Mouse (Mus musculus) CD4-positive, CD25-positive, alpha-beta regulatory T cell, adult 9 weeks (primary cell): ENCODE data around the gene Olfr373. TPM values are rescaled to one million over a fixed set of nuclear protein-coding genes. Genes with fewer than 3 reads are reported as not detected.

Experiments
- polyA plus RNA-seq: library from polyadenylated mRNA; unstranded; fragments of 100-300 nt; shearing (Covaris generic); gene quantifications from one replicate; pipeline ENCODE4 v1.2.1, GENCODE M21; 2017

Gene Olfr373
- 0.26 TPM for polyA plus RNA-seq

DNA sequence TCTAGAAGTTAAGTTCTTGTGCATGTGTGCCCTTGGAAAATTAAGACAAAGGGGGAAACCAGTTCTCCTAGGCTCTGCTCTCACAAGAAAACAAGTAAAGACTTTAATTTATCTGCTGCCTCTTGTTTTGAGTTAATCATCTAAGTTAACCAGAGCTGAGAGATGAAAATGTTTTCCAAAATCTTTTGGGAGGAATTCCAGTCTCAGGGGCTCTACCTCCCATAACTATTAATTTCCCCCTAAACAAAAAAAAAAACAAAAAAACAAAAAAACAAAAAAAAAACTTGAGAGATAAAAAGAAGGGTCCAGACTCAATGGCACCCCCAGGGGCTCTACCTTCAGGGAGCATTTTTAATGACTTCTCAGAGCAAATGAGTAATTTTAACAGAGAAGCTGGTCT is at the start of gene Olfr373:
Olfr373 (plus strand) TSS at position 301 of the 400 bp plus-strand sequence.

DNA sequence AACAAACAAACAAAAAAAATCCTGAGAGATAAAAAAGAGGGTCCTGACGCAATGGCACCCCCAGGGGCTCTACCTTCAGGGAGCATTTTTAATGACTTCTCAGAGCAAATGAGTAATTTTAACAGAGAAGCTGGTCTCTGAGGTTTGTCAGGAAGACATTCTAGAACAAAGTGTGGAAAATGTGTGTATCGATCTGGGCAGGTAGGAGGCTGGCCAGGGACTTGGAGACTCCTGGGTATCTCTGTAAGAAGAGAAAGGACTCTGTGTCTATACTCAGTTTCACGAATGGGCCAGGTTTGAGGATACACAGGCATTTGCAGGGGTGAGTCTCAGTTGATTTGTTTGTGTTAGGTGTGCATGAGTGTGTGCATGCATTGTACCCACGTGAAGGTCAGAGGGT is 42.1 kb upstream of the Olfr373 start, which contains the start of gene Olfr372:
Olfr372 (plus strand) TSS at position 301 of the 400 bp plus-strand sequence.

DNA sequence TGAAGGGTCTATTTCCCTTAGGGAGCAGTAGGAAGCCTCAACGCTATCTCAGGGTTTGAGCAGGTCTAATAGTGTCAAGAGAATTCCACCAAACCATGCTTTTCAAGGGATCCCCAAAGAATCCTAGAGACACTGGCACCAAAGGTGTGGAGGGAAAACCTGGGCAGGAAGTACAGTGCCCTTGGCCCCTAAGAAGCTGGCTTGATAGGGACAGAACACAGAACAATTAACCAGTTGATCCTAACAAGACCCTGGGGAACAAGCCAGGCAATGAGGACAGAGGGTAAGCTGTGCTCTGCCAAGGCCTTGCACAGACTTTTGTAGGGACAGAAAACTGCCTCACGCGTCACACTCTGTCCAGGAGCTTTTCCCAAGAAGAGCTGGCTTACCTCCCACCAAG is 23.8 kb downstream of the Olfr373 start, which contains the start of gene Olfr374:
Olfr374 (plus strand) TSS at position 301 of the 400 bp plus-strand sequence.

DNA sequence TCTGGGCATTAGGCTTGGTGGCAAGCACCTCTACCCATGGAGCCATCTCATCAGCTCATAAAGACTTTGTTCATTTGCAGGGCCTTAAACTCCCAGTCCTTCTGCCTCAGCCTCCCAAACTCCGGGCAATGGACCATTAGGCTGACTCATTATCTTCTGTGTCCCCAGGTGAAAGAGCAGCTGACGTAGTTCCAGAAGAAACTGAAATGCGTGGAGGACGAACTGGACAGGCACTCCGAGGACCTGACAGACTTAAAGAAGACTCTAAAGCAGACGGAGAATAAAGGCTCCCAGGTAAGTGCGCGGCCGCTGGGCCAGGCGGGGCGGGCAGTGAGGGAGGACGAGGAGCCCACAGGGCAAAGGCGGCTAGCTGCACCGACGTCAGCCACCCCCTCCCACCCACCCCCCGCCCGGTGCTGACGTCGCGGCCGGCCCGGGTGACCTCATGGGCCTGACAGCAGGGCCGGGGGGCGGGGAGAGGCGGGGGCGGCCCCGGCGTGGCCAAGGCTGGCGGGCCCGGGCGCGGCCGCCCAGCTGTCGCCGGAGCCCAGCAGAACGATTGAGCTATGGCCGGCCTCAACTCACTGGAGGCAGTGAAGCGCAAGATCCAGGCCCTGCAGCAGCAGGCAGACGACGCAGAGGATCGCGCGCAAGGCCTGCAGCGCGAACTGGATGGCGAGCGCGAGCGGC is 51.9 kb downstream of the Olfr373 start, which contains the start of gene Tpm4:
Tpm4 (plus strand) TSS at position 220 of the 690 bp plus-strand sequence.

Other genes with a start within 250 kb of the Olfr373 start
- gene Zfp709, start 201.2 kb upstream of the Olfr373 start, polyA plus RNA-seq = 13.0 TPM
- gene Zfp882, start 174.6 kb upstream of the Olfr373 start, polyA plus RNA-seq = 7.9 TPM
- gene Zfp617, start 174.5 kb upstream of the Olfr373 start, polyA plus RNA-seq = 20.8 TPM
- gene Zfp961, start 132.1 kb upstream of the Olfr373 start, polyA plus RNA-seq = 29.6 TPM
- 0.92 TPM for gene Cyp4f18, start 73.6 kb upstream of the Olfr373 start, polyA plus RNA-seq
- not detected for gene Olfr372, start 42.0 kb upstream of the Olfr373 start, polyA plus RNA-seq
- 0.19 TPM for gene Olfr374, start 23.9 kb downstream of the Olfr373 start, polyA plus RNA-seq
- gene Tpm4, start 51.8 kb downstream of the Olfr373 start, polyA plus RNA-seq = 240 TPM
- gene Rab8a, start 78.0 kb downstream of the Olfr373 start, polyA plus RNA-seq = 226 TPM
- 35.8 TPM for gene Hsh2d, start 106.5 kb downstream of the Olfr373 start, polyA plus RNA-seq
- 0.14 TPM for gene Cib3, start 129.7 kb downstream of the Olfr373 start, polyA plus RNA-seq
- not detected for gene Gm11034, start 130.5 kb downstream of the Olfr373 start, polyA plus RNA-seq
- gene Fam32a, start 136.6 kb downstream of the Olfr373 start, polyA plus RNA-seq = 123 TPM
- gene Ap1m1, start 156.8 kb downstream of the Olfr373 start, polyA plus RNA-seq = 194 TPM
- gene Gm10282, start 222.1 kb downstream of the Olfr373 start, polyA plus RNA-seq = 3.9 TPM
- gene Klf2, start 235.9 kb downstream of the Olfr373 start, polyA plus RNA-seq = 15.6 TPM